Mouse (Mus musculus) spleen, adult 2 months (tissue): ENCODE measurements around the gene Cmc2.

ENCODE experiments used
- CTCF ChIP-seq: fragments of 200-500 bp; IDR thresholded peaks from 2 replicates; pipeline ENCODE4 v1.5.1; 2011; ENCODE audit warnings: mild to moderate bottlenecking, inconsistent platforms; ENCODE audit not compliant: insufficient read depth, insufficient read length, insufficient replicate concordance; ENCODE audit errors: extremely low read depth
- POLR2A ChIP-seq: fragments of 200-500 bp; IDR thresholded peaks from 2 replicates; pipeline ENCODE4 v1.6.1; 2011; ENCODE audit warnings: low read depth, low read length, inconsistent platforms

DNA sequence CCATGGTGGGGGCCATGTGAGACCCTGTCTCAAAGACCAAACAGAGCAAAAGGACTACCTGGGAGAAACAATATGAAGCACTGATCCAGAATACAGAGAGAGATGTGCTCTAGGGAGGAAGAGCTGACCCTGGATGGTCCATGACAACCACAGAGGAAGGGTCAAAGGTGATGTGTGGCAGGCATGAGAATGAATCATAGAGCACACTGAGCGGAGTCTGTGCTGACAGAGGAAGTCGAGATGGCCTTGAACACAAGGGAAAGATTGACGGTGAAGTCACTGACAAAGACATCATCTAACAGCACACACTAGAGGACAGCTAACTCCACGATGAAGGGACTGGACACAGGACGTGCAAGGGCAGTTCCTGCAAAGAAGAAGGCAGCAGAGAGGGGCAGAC, 29.8 kb downstream of the Cmc2 start:
- TF ChIP-seq POLR2A (no peak), CTCF (no peak)
